Mouse (Mus musculus) hindbrain, embryonic 15.5 days (tissue): Measurements from ENCODE around the gene Rassf1. TPM values are rescaled to one million over a fixed set of nuclear protein-coding genes. Genes with fewer than 3 reads are reported as not detected.

Experiments
- ATAC-seq: fragments of 200-750 bp; cut with Nextera tagmentation; 2 replicates; pipeline ENCODE4 v1.8.0; 2017; ENCODE audit warnings: low read depth, moderate number of reproducible peaks, moderate TSS enrichment; ENCODE audit not compliant: low FRiP score
- H3K27ac ChIP-seq: fragments of 300-500 bp; sonication (generic); replicated peaks from 2 replicates; pipeline ENCODE4 v1.5.1; 2015; ENCODE audit warnings: mild to moderate bottlenecking, inconsistent platforms
- H3K27me3 ChIP-seq: fragments of 300-500 bp; sonication (generic); 2 replicates; pipeline ENCODE4 v1.6.1; 2015; ENCODE audit warnings: control low read depth, inconsistent platforms
- H3K36me3 ChIP-seq: fragments of 300-500 bp; sonication (generic); 2 replicates; pipeline ENCODE4 v1.6.1; 2015; ENCODE audit warnings: control low read depth, inconsistent platforms
- H3K4me1 ChIP-seq: fragments of 300-500 bp; sonication (generic); replicated peaks from 2 replicates; pipeline ENCODE4 v1.6.1; 2015; ENCODE audit warnings: control low read depth, inconsistent platforms
- H3K4me2 ChIP-seq: fragments of 300-500 bp; sonication (generic); 2 replicates; pipeline ENCODE4 v1.6.1; 2015; ENCODE audit warnings: moderate library complexity, mild to moderate bottlenecking, inconsistent platforms
- H3K4me3 ChIP-seq: fragments of 300-500 bp; sonication (generic); 2 replicates; pipeline ENCODE4 v1.5.1; 2015; ENCODE audit warnings: mild to moderate bottlenecking, inconsistent platforms
- H3K9ac ChIP-seq: fragments of 300-500 bp; sonication (generic); 2 replicates; pipeline ENCODE4 v1.6.1; 2015; ENCODE audit warnings: inconsistent platforms
- H3K9me3 ChIP-seq: fragments of 300-500 bp; sonication (generic); 2 replicates; pipeline ENCODE4 v1.6.1; 2016; ENCODE audit warnings: control low read depth, inconsistent platforms
- WGBS: fragments of 180-500 bp; shearing (Covaris S2); methylation state at CpG from one replicate; pipeline ENCODE4 v1.1.7; 2015; 5-methylcytosine and 5-hydroxymethylcytosine counted together
- polyA plus RNA-seq: library from polyadenylated mRNA; unstranded; fragments of >200 nt; fragmentation: Nextera tagmentation; extraction: Ambion mirVana; gene quantifications from 2 replicates; pipeline ENCODE4 v1.2.1, GENCODE M21; 2015

The Rassf1 gene
- polyA plus RNA-seq, 1 experiment from 2014 or later = 43.9 TPM

- Histone ChIP-seq H3K4me3 (peak within 1 kb of the TSS; percentile 75), H3K4me1 (peaks cover 14% of the 10 kb centered on the region), H3K27me3 (no peaks in the 10 kb centered on the region), H3K4me2 (peak within 1 kb of the TSS; percentile 80), H3K36me3 (peaks cover 13% of the 10 kb centered on the region), H3K9ac (peak within 1 kb of the TSS; percentile 45), H3K27ac (no peak within 1 kb of the TSS), H3K9me3 (no peaks in the 10 kb centered on the region)
- peak; percentile 98 for ATAC-seq
- WGBS = 14% methylated on average over 43 of the region's 46 CpGs
Observed at GRCm38 (mm10) chr9:107586974-107587832, 35.8 kb downstream of the Rassf1 start, which contains the start of gene Ifrd2. Ifrd2 (plus strand) TSS chr9:107587642.

- peaks cover 14% of the 10 kb centered on the region for H3K36me3 ChIP-seq
- WGBS = 7% methylated on average over 33 of the region's 33 CpGs
- peak overlapping the region; percentile 75 for H3K4me3 ChIP-seq
- peak overlapping the region; percentile 80 for H3K4me2 ChIP-seq
- ATAC-seq = no peak; the same call in 1 of the 2 replicates
- H3K27me3 ChIP-seq = no peaks in the 10 kb centered on the region
- no peak overlapping the region for H3K27ac ChIP-seq
- peak overlapping the region; percentile 45 for H3K9ac ChIP-seq
- peaks cover 14% of the 10 kb centered on the region for H3K4me1 ChIP-seq
- H3K9me3 ChIP-seq = no peaks in the 10 kb centered on the region
Observed at GRCm38 (mm10) chr9:107587833-107588639, 36.7 kb downstream of the Rassf1 start.

GRCm38 (mm10) chr9:107590058-107590772 is 38.9 kb downstream of the Rassf1 start:
- Histone ChIP-seq H3K4me1 (peaks cover 19% of the 10 kb centered on the region), H3K9ac (no peak overlapping the region), H3K36me3 (peaks cover 17% of the 10 kb centered on the region), H3K4me3 (no peak overlapping the region), H3K9me3 (no peaks in the 10 kb centered on the region), H3K27me3 (no peaks in the 10 kb centered on the region), H3K27ac (no peak overlapping the region), H3K4me2 (no peak overlapping the region)
- 90% methylated on average over 25 of the region's 25 CpGs for WGBS
- ATAC-seq = no peak

GRCm38 (mm10) chr9:107590773-107591060 is 39.4 kb downstream of the Rassf1 start:
- no peak for ATAC-seq
- H3K4me2 ChIP-seq = no peak overlapping the region
- no peaks in the 10 kb centered on the region for H3K27me3 ChIP-seq
- H3K36me3 ChIP-seq = peaks cover 17% of the 10 kb centered on the region
- H3K27ac ChIP-seq = no peak overlapping the region
- no peaks in the 10 kb centered on the region for H3K9me3 ChIP-seq
- no peak overlapping the region for H3K4me3 ChIP-seq
- 97% methylated on average over 6 of the region's 6 CpGs for WGBS
- H3K9ac ChIP-seq = no peak overlapping the region
- peaks cover 19% of the 10 kb centered on the region for H3K4me1 ChIP-seq

GRCm38 (mm10) chr9:107593101-107593976 is 42.0 kb downstream of the Rassf1 start:
- Histone ChIP-seq H3K4me1 (peaks cover 14% of the 10 kb centered on the region), H3K9ac (no peak overlapping the region), H3K4me3 (no peak overlapping the region), H3K4me2 (no peak overlapping the region), H3K27me3 (no peaks in the 10 kb centered on the region), H3K36me3 (peaks cover 17% of the 10 kb centered on the region), H3K27ac (peak overlapping the region; percentile 21; the same call in 1 of the 2 replicates), H3K9me3 (no peaks in the 10 kb centered on the region)
- no peak; the same call in 1 of the 2 replicates for ATAC-seq
- 76% methylated on average over 11 of the region's 11 CpGs for WGBS

- no peak overlapping the region for H3K27ac ChIP-seq
- 0 out of 2 replicates have a peak, but pooled peaks cover 7% of the 10 kb centered on the region for H3K4me1 ChIP-seq
- peaks cover 17% of the 10 kb centered on the region for H3K36me3 ChIP-seq
- H3K4me3 ChIP-seq = no peak overlapping the region
- H3K4me2 ChIP-seq = no peak overlapping the region
- no peak overlapping the region for H3K9ac ChIP-seq
- H3K27me3 ChIP-seq = no peaks in the 10 kb centered on the region
- H3K9me3 ChIP-seq = no peaks in the 10 kb centered on the region
- no peak for ATAC-seq
- 81% methylated on average over 8 of the region's 8 CpGs for WGBS
Observed at GRCm38 (mm10) chr9:107594281-107595062, 43.1 kb downstream of the Rassf1 start.

- Histone ChIP-seq H3K4me2 (no peak overlapping the region), H3K9me3 (no peaks in the 10 kb centered on the region), H3K4me1 (0 out of 2 replicates have a peak, but pooled peaks cover 7% of the 10 kb centered on the region), H3K27ac (no peak overlapping the region), H3K9ac (no peak overlapping the region), H3K4me3 (no peak overlapping the region), H3K27me3 (no peaks in the 10 kb centered on the region), H3K36me3 (peaks cover 7% of the 10 kb centered on the region; the same call in 1 of the 2 replicates)
- 89% methylated on average over 11 of the region's 11 CpGs for WGBS
- no peak for ATAC-seq
Observed at GRCm38 (mm10) chr9:107596619-107597569, 45.5 kb downstream of the Rassf1 start.

GRCm38 (mm10) chr9:107598385-107598784 is 47.0 kb downstream of the Rassf1 start:
- ATAC-seq = no peak
- H3K4me3 ChIP-seq = no peak overlapping the region

GRCm38 (mm10) chr9:107599433-107599832 is 48.1 kb downstream of the Rassf1 start:
- Histone ChIP-seq H3K27me3 (no peaks in the 10 kb centered on the region), H3K36me3 (no peaks in the 10 kb centered on the region), H3K9me3 (no peaks in the 10 kb centered on the region), H3K9ac (no peak overlapping the region), H3K4me2 (no peak overlapping the region), H3K4me1 (peaks cover 6% of the 10 kb centered on the region), H3K27ac (no peak overlapping the region), H3K4me3 (no peak overlapping the region)
- WGBS = 91% methylated on average over 9 of the region's 9 CpGs
- ATAC-seq = no peak

More at GRCm38 (mm10) chr9:107598385-107598784, 47.0 kb downstream of the Rassf1 start:
- Histone ChIP-seq H3K9me3 (no peaks in the 10 kb centered on the region), H3K4me2 (no peak overlapping the region), H3K9ac (no peak overlapping the region), H3K4me1 (peaks cover 5% of the 10 kb centered on the region; the same call in 1 of the 2 replicates), H3K27me3 (no peaks in the 10 kb centered on the region), H3K36me3 (0 out of 2 replicates have a peak, but pooled peaks cover 3% of the 10 kb centered on the region), H3K27ac (no peak overlapping the region)
- WGBS = 79% methylated on average over 5 of the region's 5 CpGs

- no peak overlapping the region for H3K27ac ChIP-seq
- H3K27me3 ChIP-seq = no peaks in the 10 kb centered on the region
- H3K4me2 ChIP-seq = no peak overlapping the region
- H3K9me3 ChIP-seq = no peaks in the 10 kb centered on the region
- 74% methylated on average over 14 of the region's 14 CpGs for WGBS
- H3K4me3 ChIP-seq = no peak overlapping the region
- ATAC-seq = no peak
- H3K36me3 ChIP-seq = no peaks in the 10 kb centered on the region
- no peak overlapping the region for H3K9ac ChIP-seq
- H3K4me1 ChIP-seq = peaks cover 10% of the 10 kb centered on the region
Observed at GRCm38 (mm10) chr9:107599842-107600241, 48.5 kb downstream of the Rassf1 start.
